Mouse (Mus musculus) MEL (cell line): ENCODE results near the gene Trip12. TPM values are rescaled to one million over a fixed set of nuclear protein-coding genes. Genes with fewer than 3 reads are reported as not detected.

Experiments used
- DNase-seq: peaks from one replicate; pipeline ENCODE4 v3.0.0; 2011; ENCODE audit warnings: low read depth, low spot score
- H3K27ac ChIP-seq: 2 replicates; pipeline ENCODE4 v1.5.1; 2012; ENCODE audit warnings: low read depth, mild to moderate bottlenecking, control low read depth, low read length, moderate library complexity; ENCODE audit not compliant: control insufficient read depth
- H3K27me3 ChIP-seq, 2 experiments: fragments of 150-350 bp in 1 of 2; sonication (generic) in 1 of 2; 2 replicates each; pipeline ENCODE4 v1.6.1; 2012; ENCODE audit warnings: low read length in 2 of 2, mild to moderate bottlenecking in 2 of 2, improper control_type of control experiment in 1 of 2, moderate library complexity in 1 of 2; ENCODE audit not compliant: insufficient read depth in 2 of 2, control insufficient read depth in 1 of 2
- H3K36me3 ChIP-seq, 2 experiments: 2 replicates each; pipeline ENCODE4 v1.6.1; 2012 to 2014; ENCODE audit warnings: low read length in 2 of 2, improper control_type of control experiment in 1 of 2, inconsistent platforms in 1 of 2, mild to moderate bottlenecking in 1 of 2; ENCODE audit not compliant: insufficient read depth in 2 of 2, control insufficient read depth in 1 of 2
- H3K4me1 ChIP-seq, 2 experiments: fragments of 150-350 bp in 1 of 2; sonication (generic) in 1 of 2; 2 replicates each; pipeline ENCODE4 v1.6.1; 2012; ENCODE audit warnings: low read length in 2 of 2, improper control_type of control experiment in 1 of 2, mild to moderate bottlenecking in 1 of 2; ENCODE audit not compliant: insufficient read depth in 2 of 2, control insufficient read depth in 1 of 2
- H3K4me3 ChIP-seq, 2 experiments: fragments of 150-350 bp in 1 of 2; sonication (generic) in 1 of 2; 2 replicates each; pipeline ENCODE4 v1.5.1; 2012; ENCODE audit warnings: low read depth in 2 of 2, low read length in 2 of 2, mild to moderate bottlenecking in 2 of 2, moderate library complexity in 2 of 2, control low read depth in 1 of 2, improper control_type of control experiment in 1 of 2; ENCODE audit not compliant: control insufficient read depth in 1 of 2, insufficient read depth in 1 of 2
- H3K79me2 ChIP-seq: 2 replicates; pipeline ENCODE4 v1.6.1; 2012; ENCODE audit warnings: mild to moderate bottlenecking, low read length, moderate library complexity; ENCODE audit not compliant: control insufficient read depth, poor library complexity, insufficient read depth
- H3K9ac ChIP-seq: 2 replicates; pipeline ENCODE4 v1.6.1; 2012; ENCODE audit warnings: low read depth, mild to moderate bottlenecking, control low read depth, low read length, moderate library complexity; ENCODE audit not compliant: control insufficient read depth, poor library complexity, severe bottlenecking
- H3K9me3 ChIP-seq: fragments of 150-350 bp; sonication (generic); replicated peaks from 2 replicates; pipeline ENCODE4 v1.6.1; 2012; ENCODE audit warnings: mild to moderate bottlenecking, low read length, improper control_type of control experiment, moderate library complexity; ENCODE audit not compliant: insufficient read depth
- CHD1 ChIP-seq: IDR thresholded peaks from 2 replicates; pipeline ENCODE4 v1.6.1; 2012; ENCODE audit warnings: low read depth, mild to moderate bottlenecking, inconsistent platforms, low read length, improper control_type of control experiment
- ELF1 ChIP-seq: IDR thresholded peaks from 2 replicates; pipeline ENCODE4 v1.6.1; 2014; ENCODE audit warnings: low read depth, mild to moderate bottlenecking, inconsistent platforms, low read length, improper control_type of control experiment, moderate library complexity
- GABPA ChIP-seq: IDR thresholded peaks from 2 replicates; pipeline ENCODE4 v1.6.1; 2012; ENCODE audit warnings: low read depth, mild to moderate bottlenecking, inconsistent platforms, low read length, improper control_type of control experiment, moderate library complexity
- NRF1 ChIP-seq: IDR thresholded peaks from 2 replicates; pipeline ENCODE4 v1.6.1; 2014; ENCODE audit warnings: low read depth, mild to moderate bottlenecking, inconsistent platforms, low read length, improper control_type of control experiment, moderate library complexity; ENCODE audit not compliant: poor library complexity, insufficient read depth, severe bottlenecking
- RCOR1 ChIP-seq: IDR thresholded peaks from 2 replicates; pipeline ENCODE4 v1.6.1; 2012; ENCODE audit warnings: low read depth, mild to moderate bottlenecking, inconsistent platforms, low read length, improper control_type of control experiment
- TAL1 ChIP-seq: IDR thresholded peaks from 2 replicates; pipeline ENCODE4 v1.6.1; 2012; ENCODE audit warnings: mild to moderate bottlenecking, inconsistent platforms, low read length, moderate library complexity, mixed read lengths
- UBTF ChIP-seq: IDR thresholded peaks from 2 replicates; pipeline ENCODE4 v1.6.1; 2012; ENCODE audit warnings: low read depth, mild to moderate bottlenecking, inconsistent platforms, low read length, improper control_type of control experiment, moderate library complexity, borderline replicate concordance; ENCODE audit not compliant: insufficient read depth
- USF2 ChIP-seq, 2 experiments: IDR thresholded peaks; 2 replicates each; pipeline ENCODE4 v1.6.1; 2011 to 2012; ENCODE audit warnings: improper control_type of control experiment in 2 of 2, low read length in 2 of 2, borderline replicate concordance in 1 of 2, inconsistent platforms in 1 of 2, low read depth in 1 of 2, mild to moderate bottlenecking in 1 of 2; ENCODE audit not compliant: insufficient read depth in 1 of 2
- polyA plus RNA-seq, 2 experiments: library from polyadenylated mRNA; stranded (reverse) in 1 of 2; unstranded in 1 of 2; fragments of >175 nt in 1 of 2; fragments of >200 nt in 1 of 2; gene quantifications; 2 replicates each; pipeline versions ENCODE4 v1.2.1 to v1.2.4; 2012; ENCODE audit warnings: low replicate concordance in 2 of 2, low read depth in 1 of 2; ENCODE audit not compliant: insufficient read length in 2 of 2, insufficient read depth in 1 of 2, missing spikeins in 1 of 2
- total RNA-seq: library from RNA; depleted of rRNA; stranded (reverse); fragments of 300-350 nt; gene quantifications from 2 replicates; pipeline ENCODE4 v1.2.3, GENCODE M21; 2012; rRNA removed

The Trip12 gene
- total and polyA plus RNA-seq, 3 experiments, result 94.3 to 134 (median 133) TPM

- Histone ChIP-seq H3K27me3 (no peaks in the 10 kb centered on the region), H3K4me1 (no peaks in the 10 kb centered on the region), H3K79me2 (no peaks in the 10 kb centered on the region), H3K4me3 (no peak overlapping the region), H3K9ac (no peak overlapping the region), H3K36me3 (no peaks in the 10 kb centered on the region), H3K9me3 (no peaks in the 10 kb centered on the region), H3K27ac (no peak overlapping the region)
- DNase-seq, result no peak
- TF ChIP-seq GABPA (no peak), NRF1 (no peak), USF2 (IDR thresholded peaks at IDR 0.05; ENCODE audit: borderline replicate concordance in 1 of 2, insufficient read depth in 1 of 2, low read depth in 1 of 2, low read length in 2 of 2) (no peak), CHD1 (no peak), TAL1 (no peak), RCOR1 (no peak), UBTF (no peak), ELF1 (no peak)
- TF ChIP-seq, all 39 proteins: peak for 0
Measured at GRCm38 (mm10) chr1:84677910-84678309, 162.4 kb downstream of the Trip12 start.

Other genes starting within 250 kb of the Trip12 start
- not detected in 2 replicates for gene Dner, start 144.3 kb downstream of the Trip12 start, total RNA-seq
- gene Dner, start 144.3 kb downstream of the Trip12 start, polyA plus RNA-seq, result not detected
- gene Fbxo36, start 675 bp downstream of the Trip12 start, total RNA-seq, result 1.4 and 2.5 TPM in 2 replicates
- gene Fbxo36, start 675 bp downstream of the Trip12 start, polyA plus RNA-seq, result 1 to 10 TPM in 1 of 2 experiments, not detected in 1; 2.9 TPM
- not detected in 2 replicates for gene Slc16a14, start 94.6 kb upstream of the Trip12 start, total RNA-seq
- gene Slc16a14, start 94.6 kb upstream of the Trip12 start, polyA plus RNA-seq, result not detected